Comparison of ENCODE assay signal across 10 mouse cellular contexts in the genomic region with DNA sequence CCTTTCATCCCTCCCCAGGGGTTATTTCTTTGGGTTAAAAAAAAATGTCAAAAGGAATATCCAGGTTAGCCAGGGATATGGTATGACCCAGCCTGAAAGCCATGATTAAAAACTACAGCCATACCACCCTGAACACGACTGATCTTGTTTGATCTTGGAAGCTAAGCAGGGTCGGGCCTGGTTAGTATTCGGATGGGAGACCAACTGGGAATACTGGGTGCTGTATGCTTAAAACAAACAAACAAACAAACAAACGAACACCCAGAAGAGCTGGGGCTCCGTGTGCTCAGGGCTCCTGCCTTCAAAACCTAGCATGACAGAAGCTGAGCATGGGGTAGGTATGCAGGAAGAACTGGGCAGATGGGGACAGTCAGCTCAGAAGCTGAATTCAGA. TPM values are rescaled to one million over a fixed set of nuclear protein-coding genes. Genes with fewer than 3 reads are reported as not detected.
DNase-seq lines count a peak whose midpoint lies in the region; ATAC-seq and TF ChIP-seq lines count a peak whose summit lies in the region.
"Had no signal": no experiment of that assay in that cellular context is flagged by ENCODE, and none has a peak within 500 bp of the region (broad histone marks: within the 10 kb centered on the region; RNA-seq: fewer than 3 reads in every experiment).

No protein-coding gene starts in this region.

- no peaks in the 10 kb centered on the region for H3K9me3 ChIP-seq in heart, postnatal 0 days (replicated peaks; ENCODE audit: control insufficient read depth, low read length)
- no peaks in the 10 kb centered on the region for H3K9me3 ChIP-seq in limb, embryonic 15.5 days

- H3K4me3 ChIP-seq in heart, postnatal 0 days (ENCODE audit: low read depth, low read length), result no peak overlapping the region
- peak overlapping the region; percentile 57; the same call in 1 of the 2 replicates for H3K4me3 ChIP-seq in limb, embryonic 15.5 days

- ATAC-seq in heart, postnatal 0 days (ENCODE audit: insufficient read depth, low read depth), result no peak
- ATAC-seq in limb, embryonic 15.5 days (ENCODE audit: insufficient number of reproducible peaks, low FRiP score, low TSS enrichment, low read depth), result no peak
- ATAC-seq: lung, postnatal 0 days had no signal

- peak overlapping the region; percentile 77; the same call in 1 of the 2 replicates for H3K27ac ChIP-seq in heart, postnatal 0 days (ENCODE audit: low read depth)
- peak overlapping the region; percentile 87; the same call in 1 of the 2 replicates for H3K27ac ChIP-seq in limb, embryonic 15.5 days

- no peak for DNase-seq in heart, postnatal 0 days (ENCODE audit: low spot score)
- no peak for DNase-seq in heart, postnatal 4 days
- peak; percentile 23 for DNase-seq in thymus, postnatal 4 days
- no peak for DNase-seq in thymus, postnatal 36 days
- DNase-seq in cerebellum, adult 8-10 months, result no peak
- no peak for DNase-seq in right cerebral cortex, postnatal 25 days
- DNase-seq: adrenal gland, adult 2 months; layer of hippocampus, postnatal 36 days had no signal

- TF ChIP-seq CTCF in heart, postnatal 0 days (IDR thresholded peaks at IDR 0.05; ENCODE audit: low read depth), result no peak

- peaks cover 33% of the 10 kb centered on the region for H3K4me1 ChIP-seq in heart, postnatal 0 days (ENCODE audit: control insufficient read depth, insufficient read depth)
- peaks cover 52% of the 10 kb centered on the region for H3K4me1 ChIP-seq in limb, embryonic 15.5 days

- no peak overlapping the region for H3K9ac ChIP-seq in heart, postnatal 0 days (replicated peaks; ENCODE audit: low read depth, low read length)
- H3K9ac ChIP-seq in limb, embryonic 15.5 days, result no peak overlapping the region

- H3K27me3 ChIP-seq in heart, postnatal 0 days (ENCODE audit: control insufficient read depth, insufficient read depth, low read length), result no peaks in the 10 kb centered on the region
- no peaks in the 10 kb centered on the region for H3K27me3 ChIP-seq in limb, embryonic 15.5 days

- no peak for TF ChIP-seq EP300 in heart, postnatal 0 days (IDR thresholded peaks at IDR 0.05; ENCODE audit: low read depth)

- H3K4me2 ChIP-seq in heart, postnatal 0 days (ENCODE audit: low read depth, low read length), result no peak overlapping the region
- no peak overlapping the region; the same call in 1 of the 2 replicates for H3K4me2 ChIP-seq in limb, embryonic 15.5 days

- 83% methylated on average over 5 of the region's 5 CpGs for WGBS in heart, postnatal 0 days
- 64% methylated on average over 5 of the region's 5 CpGs for WGBS in limb, embryonic 15.5 days

- H3K36me3 ChIP-seq in heart, postnatal 0 days (replicated peaks; ENCODE audit: control insufficient read depth, insufficient read depth, low read length), result no peaks in the 10 kb centered on the region
- peaks cover 10% of the 10 kb centered on the region; the same call in 1 of the 2 replicates for H3K36me3 ChIP-seq in limb, embryonic 15.5 days

RNA-seq across cellular contexts. Expression of a gene that starts 3.8 kb away (rescaled TPM):
- 342 and 440 TPM in 2 replicates for total RNA-seq in heart, postnatal 0 days (2014; rRNA removed; ENCODE audit: low replicate concordance)
- polyA plus RNA-seq in heart, postnatal 0 days (2015; fragmentation: Nextera tagmentation; extraction: Ambion mirVana), result 431 and 450 TPM in 2 replicates
- total RNA-seq in heart, postnatal 4 days (2021), result 100 to 1,000 TPM; 176 to 206 TPM
- polyA plus RNA-seq in limb, embryonic 15.5 days (2015; fragmentation: Nextera tagmentation; extraction: Ambion mirVana), result 262 and 273 TPM in 2 replicates

RNA-seq across cellular contexts. Expression of a gene that starts 3.8 kb away (rescaled TPM):
- 1.4 and 2.5 TPM in 2 replicates for total RNA-seq in heart, postnatal 0 days (2014; rRNA removed; ENCODE audit: low replicate concordance)
- 3.6 and 3.9 TPM in 2 replicates for polyA plus RNA-seq in heart, postnatal 0 days (2015; fragmentation: Nextera tagmentation; extraction: Ambion mirVana)
- 1 to 10 TPM; 3.7 to 4.8 TPM for total RNA-seq in heart, postnatal 4 days (2021)
- polyA plus RNA-seq in limb, embryonic 15.5 days (2015; fragmentation: Nextera tagmentation; extraction: Ambion mirVana), result 22.9 and 25.0 TPM in 2 replicates

RNA-seq across cellular contexts. Expression of a gene that starts 3.8 kb away (rescaled TPM):
- 45.2 and 74.0 TPM in 2 replicates for total RNA-seq in heart, postnatal 0 days (2014; rRNA removed; ENCODE audit: low replicate concordance)
- polyA plus RNA-seq in heart, postnatal 0 days (2015; fragmentation: Nextera tagmentation; extraction: Ambion mirVana), result 35.4 and 37.5 TPM in 2 replicates
- 10 to 100 TPM; 40.0 to 41.1 TPM for total RNA-seq in heart, postnatal 4 days (2021)
- 56.6 and 62.5 TPM in 2 replicates for polyA plus RNA-seq in limb, embryonic 15.5 days (2015; fragmentation: Nextera tagmentation; extraction: Ambion mirVana)

RNA-seq across cellular contexts. Expression of a gene that starts 11.6 kb away (rescaled TPM):
- total RNA-seq in heart, postnatal 0 days (2014; rRNA removed; ENCODE audit: low replicate concordance), result 397 and 531 TPM in 2 replicates
- polyA plus RNA-seq in heart, postnatal 0 days (2015; fragmentation: Nextera tagmentation; extraction: Ambion mirVana), result 1,167 and 1,291 TPM in 2 replicates
- 100 to 1,000 TPM; 438 to 494 TPM for total RNA-seq in heart, postnatal 4 days (2021)
- 261 and 281 TPM in 2 replicates for polyA plus RNA-seq in limb, embryonic 15.5 days (2015; fragmentation: Nextera tagmentation; extraction: Ambion mirVana)

RNA-seq across cellular contexts. Expression of a gene that starts 37.5 kb away (rescaled TPM):
- total RNA-seq in heart, postnatal 0 days (2014; rRNA removed; ENCODE audit: low replicate concordance), result 14.8 and 16.8 TPM in 2 replicates
- polyA plus RNA-seq in heart, postnatal 0 days (2015; fragmentation: Nextera tagmentation; extraction: Ambion mirVana), result 10.1 and 10.6 TPM in 2 replicates
- 10 to 100 TPM; 15.0 to 17.1 TPM for total RNA-seq in heart, postnatal 4 days (2021)
- 6.0 and 7.4 TPM in 2 replicates for polyA plus RNA-seq in limb, embryonic 15.5 days (2015; fragmentation: Nextera tagmentation; extraction: Ambion mirVana)
